Mouse (Mus musculus) testis, adult 2 months (tissue): ENCODE results near the gene Arhgef38.

Source experiments
- CTCF ChIP-seq: fragments of 200-500 bp; IDR thresholded peaks from 2 replicates; pipeline ENCODE4 v1.5.1; 2012; ENCODE audit warnings: low read depth, mild to moderate bottlenecking, inconsistent platforms, low read length, moderate library complexity; ENCODE audit not compliant: control insufficient read depth, insufficient read depth, insufficient replicate concordance
- POLR2A ChIP-seq: fragments of 200-500 bp; IDR thresholded peaks from 2 replicates; pipeline ENCODE4 v1.6.1; 2012; ENCODE audit warnings: low read depth, mild to moderate bottlenecking, inconsistent platforms, low read length, moderate library complexity; ENCODE audit not compliant: control insufficient read depth

DNA sequence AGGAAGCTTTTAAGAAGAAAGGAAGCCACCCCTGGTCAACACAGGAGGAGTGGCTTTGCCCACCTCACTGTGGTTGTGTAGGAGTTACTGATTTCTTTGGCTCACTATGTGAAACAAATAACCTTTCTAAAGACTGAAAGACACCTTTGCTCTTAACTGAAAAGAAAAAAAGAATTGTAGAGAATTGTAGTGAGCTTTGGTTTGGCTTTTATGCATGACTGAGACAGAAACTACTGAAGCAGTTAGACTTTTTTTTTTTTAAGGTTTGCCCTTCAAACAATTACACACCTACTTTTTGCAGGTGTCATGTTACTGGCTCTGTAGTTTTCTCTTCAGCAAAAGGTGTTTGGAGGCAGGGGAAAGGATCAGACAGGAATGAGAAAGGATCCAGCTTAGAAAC, 5.2 kb downstream of the Arhgef38 start:
- no peak for TF ChIP-seq CTCF
- TF ChIP-seq POLR2A: no peak
